ENCODE assay signal across 30 mouse cellular contexts in the genomic region with DNA sequence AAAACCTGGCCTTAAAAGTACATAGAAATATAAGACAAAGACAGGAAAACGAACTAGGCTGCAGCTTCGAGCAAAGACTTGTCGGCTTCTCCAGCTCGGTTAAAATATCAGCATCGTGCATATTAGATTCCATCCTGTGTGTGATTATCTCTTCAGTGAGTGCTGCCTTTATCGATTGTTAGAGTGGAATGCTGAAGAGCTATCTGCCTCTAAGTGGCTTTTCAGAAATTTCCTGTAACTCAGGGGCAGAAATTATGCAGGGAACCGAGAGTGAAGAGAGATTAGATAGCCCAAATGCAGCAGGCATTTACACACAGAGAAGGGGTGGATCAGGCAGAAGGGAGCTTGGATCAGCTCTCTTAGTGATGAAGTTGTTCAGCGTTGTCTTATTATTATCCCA. TPM values are rescaled to one million over a fixed set of nuclear protein-coding genes. Genes with fewer than 3 reads are reported as not detected.
DNase-seq lines count a peak whose midpoint lies in the region; ATAC-seq and TF ChIP-seq lines count a peak whose summit lies in the region.
"Had no signal": no experiment of that assay in that cellular context is flagged by ENCODE, and none has a peak within 500 bp of the region (broad histone marks: within the 10 kb centered on the region; RNA-seq: fewer than 3 reads in every experiment).

No protein-coding gene starts in this region.

- no peaks in the 10 kb centered on the region for H3K9me3 ChIP-seq in forebrain, embryonic 14.5 days (replicated peaks; ENCODE audit: control insufficient read depth, low read length)
- H3K9me3 ChIP-seq in forebrain, embryonic 11.5 days (ENCODE audit: control insufficient read depth, low read length): no peaks in the 10 kb centered on the region
- no peaks in the 10 kb centered on the region for H3K9me3 ChIP-seq in heart, embryonic 13.5 days
- H3K9me3 ChIP-seq in liver, postnatal 0 days (ENCODE audit: low read length): no peaks in the 10 kb centered on the region
- H3K9me3 ChIP-seq: embryonic facial prominence, embryonic 13.5 days; hindbrain, embryonic 13.5 days; kidney, embryonic 15.5 days; limb, embryonic 13.5 days; megakaryocyte, embryonic 14.5 days; midbrain, embryonic 15.5 days; neural tube, embryonic 12.5 days; stomach, embryonic 15.5 days had no signal

- H3K27ac ChIP-seq in forebrain, embryonic 14.5 days (ENCODE audit: low read depth, low read length): no peak overlapping the region
- no peak overlapping the region for H3K27ac ChIP-seq in forebrain, embryonic 11.5 days (ENCODE audit: low read depth, low read length)
- H3K27ac ChIP-seq in heart, embryonic 13.5 days (replicated peaks): 0 out of 2 replicates have a peak overlapping the region, but pooled peaks have one; percentile 12
- peak overlapping the region; percentile 52 for H3K27ac ChIP-seq in testis, adult 2 months (ENCODE audit: control insufficient read depth, insufficient read depth, low read depth, low read length)
- H3K27ac ChIP-seq in liver, postnatal 0 days (ENCODE audit: low read depth): no peak overlapping the region
- H3K27ac ChIP-seq: embryonic facial prominence, embryonic 13.5 days; hindbrain, embryonic 13.5 days; kidney, embryonic 15.5 days; limb, embryonic 13.5 days; midbrain, embryonic 15.5 days; neural tube, embryonic 12.5 days; stomach, embryonic 15.5 days had no signal

- ATAC-seq in forebrain, embryonic 14.5 days: no peak
- ATAC-seq in forebrain, embryonic 11.5 days (replicated peaks; ENCODE audit: low FRiP score): no peak
- ATAC-seq in heart, embryonic 13.5 days (ENCODE audit: extremely low read depth, insufficient number of reproducible peaks, low FRiP score, low TSS enrichment): no peak
- no peak for ATAC-seq in liver, postnatal 0 days
- ATAC-seq: CD4-positive, CD25-positive, alpha-beta regulatory T cell, adult 4 months; midbrain, embryonic 15.5 days; Patski had no signal

- DNase-seq in forebrain, embryonic 14.5 days (ENCODE audit: low spot score): peak; percentile 11
- DNase-seq in forebrain, embryonic 11.5 days (ENCODE audit: low spot score): no peak
- DNase-seq in heart, adult 9 months (ENCODE audit: low spot score in 2 of 2): no peak
- no peak for DNase-seq in testis, postnatal 14 days (ENCODE audit: low spot score)
- DNase-seq in liver, postnatal 0 days: no peak
- DNase-seq in adipocyte (ENCODE audit: low spot score): no peak
- DNase-seq: adrenal gland, adult 8-10 months; cerebellum, adult 8-10 months; cerebellum, postnatal 36 days; embryo, embryonic 11 days; heart, postnatal 14 days; kidney, adult 11 months; kidney, postnatal 36 days; layer of hippocampus, postnatal 36 days; lung, embryonic 14.5 days; thymus, adult 2 months; thymus, postnatal 4 days had no signal

- no peak for TF ChIP-seq CTCF in testis, adult 2 months (IDR thresholded peaks at IDR 0.05; ENCODE audit: control insufficient read depth, insufficient read depth, insufficient replicate concordance, low read depth, low read length)
- no peak for TF ChIP-seq CTCF in liver, postnatal 0 days (IDR thresholded peaks at IDR 0.05; ENCODE audit: low read depth)

- no peak overlapping the region for H3K4me3 ChIP-seq in forebrain, embryonic 14.5 days (ENCODE audit: low read depth, low read length)
- H3K4me3 ChIP-seq in forebrain, embryonic 11.5 days (ENCODE audit: low read depth, low read length): no peak overlapping the region
- no peak overlapping the region for H3K4me3 ChIP-seq in heart, embryonic 13.5 days
- H3K4me3 ChIP-seq in testis, adult 2 months (ENCODE audit: control insufficient read depth, low read depth, low read length): no peak overlapping the region
- no peak overlapping the region for H3K4me3 ChIP-seq in liver, postnatal 0 days (ENCODE audit: low read depth, low read length)
- H3K4me3 ChIP-seq: embryonic facial prominence, embryonic 13.5 days; erythroblast, embryonic 14.5 days; hindbrain, embryonic 13.5 days; kidney, embryonic 15.5 days; limb, embryonic 13.5 days; midbrain, embryonic 15.5 days; neural tube, embryonic 12.5 days; stomach, embryonic 15.5 days had no signal

- no peaks in the 10 kb centered on the region for H3K27me3 ChIP-seq in forebrain, embryonic 14.5 days (replicated peaks; ENCODE audit: control insufficient read depth, insufficient read depth, low read length)
- H3K27me3 ChIP-seq in forebrain, embryonic 11.5 days (ENCODE audit: control insufficient read depth, insufficient read depth, low read length): no peaks in the 10 kb centered on the region
- H3K27me3 ChIP-seq in heart, embryonic 13.5 days (replicated peaks): no peaks in the 10 kb centered on the region
- no peaks in the 10 kb centered on the region for H3K27me3 ChIP-seq in testis, adult 2 months (ENCODE audit: control insufficient read depth, insufficient read depth, low read length)
- H3K27me3 ChIP-seq in liver, postnatal 0 days (ENCODE audit: insufficient read depth, low read length): no peaks in the 10 kb centered on the region
- H3K27me3 ChIP-seq: embryonic facial prominence, embryonic 13.5 days; hindbrain, embryonic 13.5 days; kidney, embryonic 15.5 days; limb, embryonic 13.5 days; megakaryocyte, embryonic 14.5 days; midbrain, embryonic 15.5 days; neural tube, embryonic 12.5 days; Patski; stomach, embryonic 15.5 days had no signal

- 78% methylated on average over 8 of the region's 8 CpGs for WGBS in forebrain, embryonic 14.5 days
- 76% methylated on average over 8 of the region's 8 CpGs for WGBS in forebrain, embryonic 11.5 days
- 8% methylated on average over 8 of the region's 8 CpGs for WGBS in heart, embryonic 13.5 days
- 33% methylated on average over 8 of the region's 8 CpGs for WGBS in liver, postnatal 0 days (ENCODE audit: insufficient replicate concordance)

- TF ChIP-seq POLR2A in testis, adult 2 months (IDR thresholded peaks at IDR 0.05; ENCODE audit: control insufficient read depth, low read depth, low read length): no peak

- H3K36me3 ChIP-seq in forebrain, embryonic 14.5 days (ENCODE audit: control insufficient read depth, insufficient read depth, low read length): no peaks in the 10 kb centered on the region
- no peaks in the 10 kb centered on the region for H3K36me3 ChIP-seq in forebrain, embryonic 11.5 days (ENCODE audit: control insufficient read depth, insufficient read depth, low read length)
- no peaks in the 10 kb centered on the region for H3K36me3 ChIP-seq in heart, embryonic 13.5 days
- no peaks in the 10 kb centered on the region for H3K36me3 ChIP-seq in testis, adult 2 months (ENCODE audit: control insufficient read depth, insufficient read depth, low read length)
- no peaks in the 10 kb centered on the region for H3K36me3 ChIP-seq in liver, postnatal 0 days (replicated peaks; ENCODE audit: insufficient read depth, low read length)
- H3K36me3 ChIP-seq: embryonic facial prominence, embryonic 13.5 days; hindbrain, embryonic 13.5 days; kidney, embryonic 15.5 days; limb, embryonic 13.5 days; midbrain, embryonic 15.5 days; neural tube, embryonic 12.5 days; stomach, embryonic 15.5 days had no signal

- H3K4me2 ChIP-seq in forebrain, embryonic 14.5 days (ENCODE audit: low read length): no peak overlapping the region
- no peak overlapping the region for H3K4me2 ChIP-seq in forebrain, embryonic 11.5 days (ENCODE audit: low read depth, low read length, severe bottlenecking)
- H3K4me2 ChIP-seq in heart, embryonic 13.5 days: peak overlapping the region; percentile 41
- no peak overlapping the region for H3K4me2 ChIP-seq in liver, postnatal 0 days (ENCODE audit: low read depth, low read length)
- H3K4me2 ChIP-seq: embryonic facial prominence, embryonic 13.5 days; hindbrain, embryonic 13.5 days; kidney, embryonic 15.5 days; limb, embryonic 13.5 days; lung, embryonic 14.5 days; midbrain, embryonic 15.5 days; neural tube, embryonic 12.5 days; stomach, embryonic 15.5 days had no signal

- TF ChIP-seq EP300 in liver, postnatal 0 days (IDR thresholded peaks at IDR 0.05; ENCODE audit: low read depth): peak; percentile 29; the same call in 1 of the 2 replicates

- no peaks in the 10 kb centered on the region for H3K4me1 ChIP-seq in forebrain, embryonic 14.5 days (ENCODE audit: control insufficient read depth, insufficient read depth, low read length)
- H3K4me1 ChIP-seq in forebrain, embryonic 11.5 days (replicated peaks; ENCODE audit: control insufficient read depth, insufficient read depth, low read length): no peaks in the 10 kb centered on the region
- H3K4me1 ChIP-seq in heart, embryonic 13.5 days: peaks cover 35% of the 10 kb centered on the region
- H3K4me1 ChIP-seq in testis, adult 2 months (ENCODE audit: control insufficient read depth, insufficient read depth, low read length): no peaks in the 10 kb centered on the region
- peaks cover 4% of the 10 kb centered on the region for H3K4me1 ChIP-seq in liver, postnatal 0 days (ENCODE audit: insufficient read depth)
- H3K4me1 ChIP-seq: embryonic facial prominence, embryonic 13.5 days; hindbrain, embryonic 13.5 days; limb, embryonic 13.5 days; midbrain, embryonic 15.5 days; neural tube, embryonic 12.5 days; stomach, embryonic 15.5 days had no signal

- no peak overlapping the region for H3K9ac ChIP-seq in forebrain, embryonic 14.5 days (ENCODE audit: low read length)
- no peak overlapping the region for H3K9ac ChIP-seq in forebrain, embryonic 11.5 days (ENCODE audit: low read length)
- no peak overlapping the region for H3K9ac ChIP-seq in heart, embryonic 13.5 days
- no peak overlapping the region for H3K9ac ChIP-seq in liver, postnatal 0 days (replicated peaks)
- H3K9ac ChIP-seq: embryonic facial prominence, embryonic 13.5 days; hindbrain, embryonic 13.5 days; kidney, embryonic 15.5 days; limb, embryonic 13.5 days; lung, embryonic 14.5 days; midbrain, embryonic 15.5 days; neural tube, embryonic 12.5 days; stomach, embryonic 15.5 days had no signal

RNA-seq across cellular contexts. Expression of a gene that starts 41.5 kb away (rescaled TPM):
- polyA plus RNA-seq in forebrain, embryonic 14.5 days (2014; fragmentation: Nextera tagmentation; extraction: Ambion mirVana): 8.5 and 10.7 TPM in 2 replicates
- 9.4 and 10.7 TPM in 2 replicates for polyA plus RNA-seq in forebrain, embryonic 11.5 days (2014; fragmentation: Nextera tagmentation; extraction: Ambion mirVana)
- polyA plus RNA-seq in heart, embryonic 13.5 days (2015; fragmentation: Nextera tagmentation; extraction: Ambion mirVana): 16.3 TPM in 2 replicates
- 7.6 and 8.8 TPM in 2 replicates for polyA plus RNA-seq in testis, adult 2 months (2012; rRNA removed)
- 49.1 and 51.4 TPM in 2 replicates for polyA plus RNA-seq in liver, postnatal 0 days (2015; fragmentation: Nextera tagmentation; extraction: Ambion mirVana)
- polyA plus RNA-seq: erythroblast, embryonic 14.5 days had no signal

Comparison
In these comparisons a context has a peak if more than half of its experiments do, and no peak if none do; other contexts are left out.
1. H3K27ac ChIP-seq: peak in heart, embryonic 13.5 days (single experiment) and testis, adult 2 months (single experiment); none in forebrain, embryonic 14.5 days (single experiment), forebrain, embryonic 11.5 days (single experiment) and liver, postnatal 0 days (single experiment).